Mouse (Mus musculus) CH12.LX (cell line): Measurements from ENCODE around the gene Exph5. TPM values are rescaled to one million over a fixed set of nuclear protein-coding genes. Genes with fewer than 3 reads are reported as not detected.

Source experiments
- DNase-seq: peaks from one replicate; pipeline ENCODE4 v3.0.0-alpha.2; 2013; ENCODE audit errors: extremely low read depth
- H3K27ac ChIP-seq: 2 replicates; pipeline ENCODE4 v1.5.1; 2012; ENCODE audit warnings: low read depth, mild to moderate bottlenecking, control low read depth, moderate library complexity; ENCODE audit not compliant: insufficient read depth
- H3K27me3 ChIP-seq: replicated peaks from 2 replicates; pipeline ENCODE3; 2012; ENCODE audit warnings: inconsistent platforms
- H3K36me3 ChIP-seq, 2 experiments: replicated peaks in 1 of 2; 2 replicates each; pipeline versions ENCODE3 to v1.6.1; 2012; ENCODE audit warnings: inconsistent platforms in 1 of 2, low read length in 1 of 2, mild to moderate bottlenecking in 1 of 2, mixed read lengths in 1 of 2, moderate library complexity in 1 of 2; ENCODE audit not compliant: control insufficient read depth in 1 of 2, insufficient read depth in 1 of 2
- H3K4me1 ChIP-seq, 2 experiments: 2 replicates each; pipeline ENCODE4 v1.6.1; 2012; ENCODE audit warnings: inconsistent platforms in 1 of 2, moderate library complexity in 1 of 2; ENCODE audit not compliant: insufficient read depth in 2 of 2, control insufficient read depth in 1 of 2
- H3K4me2 ChIP-seq: 2 replicates; pipeline ENCODE4 v1.6.1; 2012; ENCODE audit warnings: low read depth, mild to moderate bottlenecking, control low read depth; ENCODE audit not compliant: poor library complexity, insufficient read depth, severe bottlenecking
- H3K4me3 ChIP-seq, 3 experiments: fragments of 150-350 bp in 1 of 3; sonication (generic) in 1 of 3; replicated peaks in 1 of 3; 2 replicates each; pipeline versions ENCODE3 to v1.5.1; 2011 to 2012; ENCODE audit warnings: low read depth in 2 of 3, low read length in 2 of 3, mild to moderate bottlenecking in 2 of 3, moderate library complexity in 2 of 3, control low read depth in 1 of 3, improper control_type of control experiment in 1 of 3, inconsistent platforms in 1 of 3, mixed read lengths in 1 of 3; ENCODE audit not compliant: poor library complexity in 1 of 3
- H3K79me2 ChIP-seq: replicated peaks from 2 replicates; pipeline ENCODE4 v1.6.1; 2012; ENCODE audit warnings: mild to moderate bottlenecking, moderate library complexity; ENCODE audit not compliant: control insufficient read depth, poor library complexity, insufficient read depth, severe bottlenecking; ENCODE audit errors: extremely low read depth
- H3K9ac ChIP-seq: 2 replicates; pipeline ENCODE4 v1.6.1; 2012; ENCODE audit warnings: low read depth, mild to moderate bottlenecking, control low read depth, moderate library complexity; ENCODE audit not compliant: insufficient read depth
- H3K9me3 ChIP-seq: replicated peaks from 2 replicates; pipeline ENCODE3; 2012; ENCODE audit warnings: low read length, inconsistent platforms, mixed read lengths
- BHLHE40 ChIP-seq: IDR thresholded peaks from 2 replicates; pipeline ENCODE4 v1.6.1; 2011; ENCODE audit warnings: mild to moderate bottlenecking, low read depth, low read length, improper control_type of control experiment
- CHD2 ChIP-seq: IDR thresholded peaks from 2 replicates; pipeline ENCODE4 v1.6.1; 2011; ENCODE audit warnings: low read length, improper control_type of control experiment
- CTCF ChIP-seq, 2 experiments: IDR thresholded peaks in 1 of 2; conservative IDR thresholded peaks in 1 of 2; 2 replicates each; pipeline ENCODE4 v1.5.1; 2011 to 2012; ENCODE audit warnings: low read depth in 2 of 2, low read length in 2 of 2, improper control_type of control experiment in 1 of 2, inconsistent platforms in 1 of 2, mild to moderate bottlenecking in 1 of 2, moderate library complexity in 1 of 2
- ELF1 ChIP-seq: IDR thresholded peaks from 2 replicates; pipeline ENCODE4 v1.6.1; 2014; ENCODE audit warnings: low read depth, mild to moderate bottlenecking, inconsistent platforms, low read length, improper control_type of control experiment
- EP300 ChIP-seq: IDR thresholded peaks from 2 replicates; pipeline ENCODE4 v1.6.1; 2011; ENCODE audit warnings: low read length, improper control_type of control experiment
- GABPA ChIP-seq: IDR thresholded peaks from 2 replicates; pipeline ENCODE4 v1.6.1; 2012; ENCODE audit warnings: low read depth, low read length, improper control_type of control experiment, inconsistent platforms; ENCODE audit not compliant: insufficient replicate concordance
- HCFC1 ChIP-seq: IDR thresholded peaks from 2 replicates; pipeline ENCODE4 v1.6.1; 2012; ENCODE audit warnings: low read depth, mild to moderate bottlenecking, inconsistent platforms, low read length, improper control_type of control experiment
- JUND ChIP-seq: conservative IDR thresholded peaks from 2 replicates; pipeline ENCODE4 v1.6.1; 2011; ENCODE audit warnings: low read depth, low read length, improper control_type of control experiment
- MAX ChIP-seq: IDR thresholded peaks from 2 replicates; pipeline ENCODE4 v1.6.1; 2011; ENCODE audit warnings: low read length, improper control_type of control experiment
- MAZ ChIP-seq: IDR thresholded peaks from 2 replicates; pipeline ENCODE4 v1.6.1; 2012; ENCODE audit warnings: low read depth, mild to moderate bottlenecking, inconsistent platforms, low read length, improper control_type of control experiment, moderate library complexity
- MEF2A ChIP-seq: IDR thresholded peaks from 2 replicates; pipeline ENCODE4 v1.6.1; 2014; ENCODE audit warnings: low read depth, mild to moderate bottlenecking, inconsistent platforms, low read length, improper control_type of control experiment, borderline replicate concordance
- MYC ChIP-seq: IDR thresholded peaks from 2 replicates; pipeline ENCODE4 v1.6.1; 2011; ENCODE audit warnings: low read depth, mild to moderate bottlenecking, improper control_type of control experiment, low read length
- NELFE ChIP-seq: IDR thresholded peaks from 2 replicates; pipeline ENCODE4 v1.6.1; 2011; ENCODE audit warnings: low read depth, low read length, improper control_type of control experiment
- PAX5 ChIP-seq: IDR thresholded peaks from 2 replicates; pipeline ENCODE4 v1.6.1; 2012; ENCODE audit warnings: low read length, inconsistent platforms, mixed read lengths
- POLR2A ChIP-seq: IDR thresholded peaks from 2 replicates; pipeline ENCODE4 v1.6.1; 2011; ENCODE audit warnings: low read depth, mild to moderate bottlenecking, improper control_type of control experiment, low read length
- RAD21 ChIP-seq: IDR thresholded peaks from 2 replicates; pipeline ENCODE4 v1.6.1; 2011; ENCODE audit warnings: low read depth, mild to moderate bottlenecking, low read length, improper control_type of control experiment, moderate library complexity
- RCOR1 ChIP-seq: conservative IDR thresholded peaks from 2 replicates; pipeline ENCODE4 v1.6.1; 2012; ENCODE audit warnings: low read depth, mild to moderate bottlenecking, inconsistent platforms, low read length, improper control_type of control experiment
- SMC3 ChIP-seq: IDR thresholded peaks from 2 replicates; pipeline ENCODE4 v1.6.1; 2011; ENCODE audit warnings: low read depth, low read length, improper control_type of control experiment
- USF1 ChIP-seq: IDR thresholded peaks from 2 replicates; pipeline ENCODE4 v1.6.1; 2014; ENCODE audit warnings: low read depth, mild to moderate bottlenecking, inconsistent platforms, low read length, improper control_type of control experiment
- ZKSCAN1 ChIP-seq: IDR thresholded peaks from 2 replicates; pipeline ENCODE4 v1.6.1; 2012; ENCODE audit warnings: low read depth, inconsistent platforms, low read length, improper control_type of control experiment, borderline replicate concordance
- dilution Hi-C: fragments of 300-500 bp; cut with MboI; formaldehyde crosslinking; loops from 2 replicates; pipeline ENCODE4 v1.14.3; 2020; ENCODE audit warnings: low sequenced_read_pairs; ENCODE audit not compliant: extremely low pct_unique_long_range_greater_than_20kb, extremely low pct_ligation_motif_present
- in situ Hi-C: fragments of 300-500 bp; cut with MboI; formaldehyde crosslinking; loops from 3 replicates; pipeline ENCODE4 v1.14.3; 2019; ENCODE audit warnings: low sequenced_read_pairs, low pct_ligation_motif_present, low pct_unique_long_range_greater_than_20kb, mixed read lengths
- polyA plus RNA-seq: library from polyadenylated mRNA; unstranded; fragments of >175 nt; gene quantifications from 2 replicates; pipeline ENCODE4 v1.2.1, GENCODE M21; 2012; ENCODE audit warnings: low read depth; ENCODE audit not compliant: insufficient read length
- total RNA-seq, 2 experiments: library from RNA; depleted of rRNA; stranded (reverse); fragments of 300-350 nt in 1 of 2; fragments of >200 nt in 1 of 2; gene quantifications; 2 replicates each; pipeline ENCODE4 v1.2.3; 2012 to 2014

The Exph5 gene
- total and polyA plus RNA-seq, 3 experiments = 0.04 TPM; not detected in 2

- dilution Hi-C loops = no loop called here
Measured at GRCm38 (mm10) chr9:53375907-53376306, 74.4 kb downstream of the Exph5 start.

GRCm38 (mm10) chr9:53376820-53377219, 75.3 kb downstream of the Exph5 start:
- no peak overlapping the region for H3K27ac ChIP-seq
- no peaks in the 10 kb centered on the region for H3K36me3 ChIP-seq
- no peak overlapping the region for H3K4me3 ChIP-seq
- dilution Hi-C loops (no loop called here), in situ Hi-C loops (loop anchor here (10.0 kb wide), 1 partner anchor 102 kb away; no protein-coding TSS in a partner anchor)
- H3K9me3 ChIP-seq = no peaks in the 10 kb centered on the region
- DNase-seq = peak; percentile 37
- H3K4me2 ChIP-seq = no peak overlapping the region
- H3K4me1 ChIP-seq = peaks cover 0 to 4% of the 10 kb centered on the region in 2 experiments; a peak in 1 of 4 replicates
- no peaks in the 10 kb centered on the region for H3K27me3 ChIP-seq
- no peaks in the 10 kb centered on the region for H3K79me2 ChIP-seq
- no peak for TF ChIP-seq GABPA
- TF ChIP-seq ZKSCAN1 = no peak
- no peak for TF ChIP-seq MYC
- no peak for TF ChIP-seq HCFC1
- TF ChIP-seq SMC3 = peak; percentile 48
- TF ChIP-seq NELFE = 0 out of 2 replicates have a peak, but pooled peaks have one; percentile 33
- TF ChIP-seq CTCF (conservative IDR thresholded peaks at IDR 0.05 in 1 of 2, IDR thresholded peaks at IDR 0.05 in 1 of 2; ENCODE audit: low read depth in 2 of 2, low read length in 2 of 2) = peak; percentile 29 to 65; a peak in 3 of 4 replicates
- no peak for TF ChIP-seq BHLHE40
- TF ChIP-seq MEF2A = no peak
- peak; percentile 22 for TF ChIP-seq RAD21
- no peak for TF ChIP-seq MAX
- TF ChIP-seq JUND = no peak
- TF ChIP-seq EP300 = no peak
- H3K9ac ChIP-seq = no peak overlapping the region

More at GRCm38 (mm10) chr9:53375907-53376306, 74.4 kb downstream of the Exph5 start:
- peak overlapping the region; percentile 1; the same call in 1 of the 2 replicates for H3K4me2 ChIP-seq
- TF ChIP-seq MAX (no peak), USF1 (no peak), PAX5 (no peak), RCOR1 (no peak), POLR2A (no peak), MAZ (no peak), ELF1 (no peak), MYC (no peak), CHD2 (no peak)
- no peak overlapping the region for H3K9ac ChIP-seq
- in situ Hi-C loops = loop anchor here (10.0 kb wide), 1 partner anchor 101 kb away; no protein-coding TSS in a partner anchor
- no peaks in the 10 kb centered on the region for H3K27me3 ChIP-seq
- no peaks in the 10 kb centered on the region for H3K36me3 ChIP-seq
- no peak overlapping the region for H3K27ac ChIP-seq
- DNase-seq = no peak
- peaks cover 0 to 4% of the 10 kb centered on the region in 2 experiments; a peak in 1 of 4 replicates for H3K4me1 ChIP-seq
- no peaks in the 10 kb centered on the region for H3K9me3 ChIP-seq
- H3K4me3 ChIP-seq = no peak overlapping the region
- H3K79me2 ChIP-seq = no peaks in the 10 kb centered on the region
